Mouse (Mus musculus) liver, embryonic 14.5 days (tissue): Measurements from ENCODE around the gene Rad51ap1. TPM values are rescaled to one million over a fixed set of nuclear protein-coding genes. Genes with fewer than 3 reads are reported as not detected.

Experiments
- ATAC-seq: fragments of 200-750 bp; cut with Nextera tagmentation; 2 replicates; pipeline ENCODE4 v1.8.0; 2017; ENCODE audit warnings: moderate number of reproducible peaks, mild to moderate bottlenecking, moderate library complexity; ENCODE audit not compliant: insufficient read depth
- DNase-seq, 3 experiments: peaks; one replicate each; pipeline ENCODE4 v3.0.0-alpha.2; 2012 to 2013; ENCODE audit warnings: low read depth in 3 of 3, low spot score in 3 of 3
- H3K27ac ChIP-seq: fragments of 300-500 bp; sonication (generic); 2 replicates; pipeline ENCODE4 v1.5.1; 2014; ENCODE audit warnings: moderate library complexity, mild to moderate bottlenecking, control low read depth, inconsistent platforms
- H3K27me3 ChIP-seq: fragments of 300-500 bp; sonication (generic); 2 replicates; pipeline ENCODE4 v1.6.1; 2014; ENCODE audit warnings: mild to moderate bottlenecking, low read length, moderate library complexity; ENCODE audit not compliant: control insufficient read depth, insufficient read depth
- H3K36me3 ChIP-seq: fragments of 300-500 bp; sonication (generic); replicated peaks from 2 replicates; pipeline ENCODE4 v1.6.1; 2014; ENCODE audit warnings: low read depth; ENCODE audit not compliant: control insufficient read depth, insufficient read depth
- H3K4me1 ChIP-seq, 2 experiments: fragments of 200-500 bp in 1 of 2; fragments of 300-500 bp in 1 of 2; sonication (generic) in 1 of 2; replicated peaks; 2 replicates each; pipeline ENCODE4 v1.6.1; 2012 to 2014; ENCODE audit warnings: antibody characterized with exemption in 1 of 2, inconsistent platforms in 1 of 2, low read length in 1 of 2; ENCODE audit not compliant: control insufficient read depth in 2 of 2, insufficient read depth in 2 of 2
- H3K4me2 ChIP-seq: fragments of 300-500 bp; sonication (generic); 2 replicates; pipeline ENCODE4 v1.6.1; 2014; ENCODE audit warnings: low read depth, mild to moderate bottlenecking, control low read depth, moderate library complexity
- H3K4me3 ChIP-seq, 2 experiments: fragments of 200-500 bp in 1 of 2; fragments of 300-500 bp in 1 of 2; sonication (generic) in 1 of 2; 2 replicates each; pipeline ENCODE4 v1.5.1; 2012 to 2014; ENCODE audit warnings: low read depth in 2 of 2, low read length in 2 of 2, mild to moderate bottlenecking in 2 of 2, control low read depth in 1 of 2, inconsistent platforms in 1 of 2, moderate library complexity in 1 of 2; ENCODE audit not compliant: insufficient read depth in 1 of 2
- H3K9ac ChIP-seq: fragments of 300-500 bp; sonication (generic); replicated peaks from 2 replicates; pipeline ENCODE4 v1.6.1; 2014; ENCODE audit warnings: mild to moderate bottlenecking, control low read depth, moderate library complexity
- H3K9me3 ChIP-seq: fragments of 300-500 bp; sonication (generic); 2 replicates; pipeline ENCODE4 v1.6.1; 2016; ENCODE audit warnings: low read length, mixed read lengths; ENCODE audit not compliant: control insufficient read depth
- CTCF ChIP-seq: IDR thresholded peaks from 2 replicates; pipeline ENCODE4 v1.5.1; 2016; ENCODE audit warnings: antibody characterized with exemption, low read depth, control low read depth
- EP300 ChIP-seq: IDR thresholded peaks from 2 replicates; pipeline ENCODE4 v1.6.1; 2016; ENCODE audit warnings: antibody characterized with exemption, low read depth
- WGBS: fragments of 180-500 bp; shearing (Covaris S2); extraction: QIAGEN DNeasy Blood & Tissue Kit; methylation state at CpG from one replicate; pipeline ENCODE4 v1.1.7; 2014; ENCODE audit not compliant: insufficient replicate concordance; 5-methylcytosine and 5-hydroxymethylcytosine counted together
- polyA plus RNA-seq, 2 experiments: library from polyadenylated mRNA; depleted of rRNA in 1 of 2; stranded (reverse) in 1 of 2; unstranded in 1 of 2; fragments of >200 nt; fragmentation: Nextera tagmentation in 1 of 2; extraction: Ambion mirVana in 1 of 2; gene quantifications; 2 replicates each; pipeline versions ENCODE4 v1.2.1 to v1.2.3; 2012 to 2014

Rad51ap1 gene
- polyA plus RNA-seq (2012; rRNA removed) (28.6 and 37.7 TPM in 2 replicates), polyA plus RNA-seq (2014; fragmentation: Nextera tagmentation; extraction: Ambion mirVana) (48.7 and 59.7 TPM in 2 replicates)

DNA sequence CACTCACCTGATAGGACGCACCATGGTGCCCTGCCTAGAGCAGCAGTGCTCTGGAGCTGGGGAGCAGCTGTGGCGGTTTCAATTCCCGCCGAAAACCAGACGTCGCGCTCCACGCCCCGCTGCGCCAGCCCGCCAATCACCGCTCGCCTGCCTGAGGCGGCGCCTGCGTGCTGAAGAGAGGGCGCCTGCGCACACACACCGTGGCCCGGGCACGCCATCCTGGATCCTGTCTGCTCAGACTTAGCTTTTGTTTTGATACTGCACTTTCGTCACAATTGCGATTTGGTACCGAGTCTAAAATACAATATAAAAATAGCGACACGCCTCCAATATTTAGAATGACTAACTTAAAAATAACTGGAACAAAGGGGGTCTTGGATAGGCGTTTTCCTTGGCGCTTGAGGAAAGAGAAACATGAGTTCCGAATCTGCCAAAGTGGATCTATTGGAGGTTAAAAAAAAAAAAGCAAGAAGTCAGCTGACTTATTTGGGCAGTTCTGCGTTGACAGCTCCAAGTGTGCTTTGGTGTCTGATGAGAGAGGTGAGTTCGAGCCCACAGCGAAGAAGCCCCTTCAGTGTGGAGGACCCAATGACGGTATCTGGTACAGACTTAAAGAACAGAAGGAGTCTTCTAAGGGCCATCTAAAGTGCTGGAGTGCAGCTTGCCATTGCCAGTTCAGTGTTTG is at the start of gene Rad51ap1, which contains the start of gene D6Wsu163e:
TSS of gene Rad51ap1 (minus strand) at position 101 of the 685 bp plus-strand sequence.
TSS of gene D6Wsu163e (plus strand) at position 476 of the 685 bp plus-strand sequence.
- under 1% methylated on average over 33 of the region's 33 CpGs for WGBS
- H3K27ac ChIP-seq, result peak within 1 kb of the TSS; percentile 43
- peak; percentile 98 for ATAC-seq

DNA sequence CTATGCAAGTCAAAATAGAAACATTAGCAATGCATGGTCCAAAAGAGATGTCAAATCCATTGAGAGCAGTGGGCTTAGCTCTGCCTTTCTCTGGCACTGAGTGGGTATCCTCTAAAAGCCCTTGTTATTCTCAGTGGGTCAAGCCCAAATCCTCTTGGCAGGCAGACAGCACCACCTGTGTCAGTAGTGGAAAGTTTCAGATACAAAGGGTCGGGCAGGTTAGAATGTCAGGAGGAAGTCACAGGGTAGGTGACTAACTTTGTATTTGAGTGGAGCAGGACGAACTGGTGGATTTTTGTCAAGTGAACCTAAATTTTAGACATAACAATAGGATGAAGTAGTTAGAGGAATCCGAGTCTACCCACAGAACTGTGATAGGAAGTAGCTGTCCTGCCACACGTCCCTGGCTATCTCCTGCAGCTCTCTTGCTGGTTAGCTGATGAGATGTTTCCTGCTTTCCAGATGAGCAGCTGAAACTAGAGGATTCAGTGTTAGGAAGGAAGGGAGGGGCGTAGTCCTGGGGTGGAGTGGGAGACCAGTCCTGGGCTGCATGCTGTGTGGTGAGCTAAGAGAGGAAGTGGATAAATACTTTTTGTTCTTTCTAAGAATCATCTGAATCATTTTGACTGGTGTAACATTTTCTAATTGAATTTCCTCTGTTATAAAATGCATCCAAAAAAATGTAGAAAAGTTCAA is 42.3 kb upstream of the Rad51ap1 start:
- no peak overlapping the region for H3K27ac ChIP-seq
- 11% methylated on average over 5 of the region's 5 CpGs for WGBS
- no peak overlapping the region for H3K9ac ChIP-seq
- H3K9me3 ChIP-seq, result no peaks in the 10 kb centered on the region
- 0 out of 2 replicates have a peak, but pooled peaks have one; percentile 23 for ATAC-seq
- no peaks in the 10 kb centered on the region for H3K27me3 ChIP-seq
- H3K4me1 ChIP-seq, result 0 out of 4 replicates have a peak, but pooled peaks cover 0 to 3% of the 10 kb centered on the region in 2 experiments
- no peak overlapping the region for H3K4me3 ChIP-seq
- DNase-seq, result no peak
- no peaks in the 10 kb centered on the region for H3K36me3 ChIP-seq
- no peak overlapping the region for H3K4me2 ChIP-seq
- TF ChIP-seq EP300 (no peak), CTCF (no peak)

More for the DNA sequence above, at the start of gene Rad51ap1, which contains the start of gene D6Wsu163e:
- peak within 1 kb of the TSS; percentile 93 for H3K4me2 ChIP-seq
- H3K4me1 ChIP-seq, result peaks cover 12 to 16% of the 10 kb centered on the region in 2 experiments
- no peaks in the 10 kb centered on the region for H3K27me3 ChIP-seq
- peak; percentile 86 to 91 (median 90) for DNase-seq
- peaks cover 7% of the 10 kb centered on the region for H3K36me3 ChIP-seq
- peak within 1 kb of the TSS; percentile 83 to 98 for H3K4me3 ChIP-seq
- H3K9me3 ChIP-seq, result no peaks in the 10 kb centered on the region
- TF ChIP-seq CTCF, result no peak
- no peak for TF ChIP-seq EP300
- peak within 1 kb of the TSS; percentile 82 for H3K9ac ChIP-seq

DNA sequence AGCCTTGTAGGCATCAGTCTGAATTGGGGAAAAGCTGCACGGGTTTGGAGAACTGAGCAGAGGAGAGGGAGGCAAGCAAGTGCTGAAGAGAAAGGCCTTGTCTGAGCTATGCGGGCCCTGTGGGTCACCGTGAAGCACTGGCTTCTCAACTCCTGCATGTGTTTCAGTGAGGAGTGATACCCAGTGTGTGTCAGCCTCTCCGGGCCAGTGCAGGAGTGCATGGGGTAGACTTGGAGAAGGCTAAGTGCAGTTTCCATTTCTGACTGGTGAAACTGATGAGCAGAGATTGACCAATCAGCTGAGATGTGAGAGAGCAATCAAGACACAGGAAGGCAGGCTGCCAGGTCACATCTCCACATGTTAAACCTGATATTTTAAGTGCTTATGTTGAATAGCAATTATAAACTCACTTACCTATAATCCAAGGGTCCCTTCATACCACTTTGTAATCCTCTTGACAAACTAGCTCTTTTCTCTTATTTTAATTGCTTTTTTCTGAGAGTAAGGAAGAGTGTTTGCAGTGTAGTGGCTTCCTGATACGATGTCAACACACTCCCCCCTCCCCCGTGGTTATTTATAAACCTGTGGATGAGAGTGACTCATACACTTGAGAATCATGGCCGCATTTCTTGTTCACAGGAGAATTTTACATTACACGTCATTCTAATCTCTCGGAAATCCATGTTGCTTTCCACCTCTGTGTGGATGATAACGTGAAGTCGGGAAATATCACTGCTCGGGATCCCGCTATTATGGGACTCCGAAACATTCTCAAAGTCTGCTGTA is 27.0 kb upstream of the Rad51ap1 start:
- TF ChIP-seq CTCF (no peak), EP300 (no peak)

DNA sequence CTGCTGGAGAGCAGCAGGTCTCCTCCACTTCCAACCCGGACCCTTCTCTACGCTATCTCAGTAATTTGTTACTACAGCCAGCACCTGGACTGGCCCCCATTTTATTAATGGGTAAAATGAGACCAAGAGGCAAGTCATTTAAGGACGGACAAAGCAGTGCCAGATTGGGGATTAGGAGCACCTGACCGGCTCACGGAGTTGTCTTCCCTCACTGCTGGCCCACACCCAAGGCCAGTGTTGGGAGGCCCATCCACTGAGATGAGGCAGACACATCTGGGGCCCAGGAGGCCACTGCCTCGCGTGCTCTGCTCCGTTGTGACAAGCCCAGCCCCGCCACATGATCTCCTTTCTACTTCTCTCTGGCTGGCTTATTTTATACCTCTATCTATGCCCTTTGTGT is 24.0 kb upstream of the Rad51ap1 start:
- no peaks in the 10 kb centered on the region for H3K4me1 ChIP-seq
- no peak overlapping the region for H3K9ac ChIP-seq
- no peaks in the 10 kb centered on the region for H3K9me3 ChIP-seq
- no peak overlapping the region for H3K27ac ChIP-seq
- H3K36me3 ChIP-seq, result peaks cover 5% of the 10 kb centered on the region; the same call in 1 of the 2 replicates
- no peak for TF ChIP-seq EP300
- TF ChIP-seq CTCF, result no peak
- no peaks in the 10 kb centered on the region for H3K27me3 ChIP-seq
- DNase-seq, result no peak
- no peak overlapping the region for H3K4me3 ChIP-seq
- H3K4me2 ChIP-seq, result no peak overlapping the region
- ATAC-seq, result no peak
- 72% methylated on average over 9 of the region's 9 CpGs for WGBS

More for the DNA sequence above, 27.0 kb upstream of the Rad51ap1 start:
- H3K36me3 ChIP-seq, result peaks cover 5% of the 10 kb centered on the region; the same call in 1 of the 2 replicates
- no peak overlapping the region for H3K9ac ChIP-seq
- no peak for ATAC-seq
- no peak overlapping the region for H3K4me2 ChIP-seq
- H3K9me3 ChIP-seq, result no peaks in the 10 kb centered on the region
- WGBS, result 74% methylated on average over 14 of the region's 14 CpGs
- no peak overlapping the region for H3K4me3 ChIP-seq
- no peak for DNase-seq
- no peaks in the 10 kb centered on the region for H3K4me1 ChIP-seq
- H3K27me3 ChIP-seq, result no peaks in the 10 kb centered on the region
- H3K27ac ChIP-seq, result no peak overlapping the region
